Mouse (Mus musculus): ENCODE measurements at regions not wholly inside any gene's neighbourhood (a gene's known extent, or its start where the extent isn't known, plus 50 kb on each side); places are given as distances from the start of the nearest gene placed in this dataset.
A peak's percentile ranks its signal among the peaks of the same experiment; 100 is the strongest.

DNA sequence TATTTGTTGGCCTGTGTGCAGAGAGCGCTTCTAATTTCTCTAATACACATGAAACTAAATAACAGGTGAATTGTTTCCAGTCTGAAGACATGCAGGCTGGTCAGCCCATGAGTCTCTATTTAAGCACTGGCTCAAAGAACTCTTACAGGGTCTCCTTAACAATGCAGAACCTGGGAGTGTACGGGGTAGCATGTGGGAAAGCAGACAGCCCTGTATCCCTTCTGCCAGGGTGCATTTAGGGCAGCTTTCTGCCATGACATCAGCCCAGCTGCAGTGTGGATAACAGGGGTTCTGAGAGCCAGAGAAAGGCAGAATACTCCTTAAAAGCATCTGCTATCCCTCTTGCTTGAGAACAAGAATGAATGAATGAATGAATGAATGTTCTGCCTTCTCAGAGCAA, 164.7 kb downstream of the Grb14 start:
- ATAC-seq (ENCODE audit: low TSS enrichment), result no peak

DNA sequence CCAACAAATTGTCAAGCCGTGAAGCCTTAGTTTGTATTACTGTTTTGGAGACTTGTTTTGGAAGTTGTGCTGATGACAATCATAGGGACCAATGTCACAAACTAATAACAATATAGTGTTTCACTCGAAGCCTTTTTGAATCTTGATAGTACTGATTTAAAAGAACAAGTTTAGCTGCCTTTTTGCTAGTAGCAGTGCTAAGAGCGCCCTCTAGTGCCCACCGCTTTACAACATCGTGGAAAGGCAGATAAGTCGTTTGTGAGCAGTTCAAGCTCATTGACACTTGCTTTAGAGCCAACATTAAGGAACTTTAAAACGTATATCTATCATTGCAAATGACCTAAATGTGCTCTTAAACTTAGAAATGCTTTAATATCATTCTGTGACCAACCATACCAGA, 170.9 kb downstream of the Grb14 start:
- ATAC-seq (ENCODE audit: low TSS enrichment), result peak; percentile 81

DNA sequence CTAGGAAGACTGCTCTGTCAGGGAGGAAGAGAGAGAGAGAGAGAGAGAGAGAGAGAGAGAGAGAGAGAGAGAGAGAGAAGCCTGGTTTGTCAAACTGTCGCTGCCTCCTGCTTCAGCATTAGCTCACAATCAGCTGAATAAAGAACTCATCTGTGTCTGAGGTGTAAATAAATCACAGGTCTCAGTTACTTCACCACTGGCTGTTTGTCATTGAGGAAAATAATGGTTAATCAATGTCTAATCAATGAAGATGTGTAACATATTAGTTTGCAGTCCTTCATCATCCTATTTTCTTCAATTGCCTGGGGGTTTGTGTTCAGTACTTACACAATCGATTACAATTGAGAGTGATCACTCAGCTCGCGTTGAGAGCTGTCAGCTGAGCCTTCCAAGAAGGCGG, 171.9 kb downstream of the Grb14 start:
- no peak for ATAC-seq (ENCODE audit: low TSS enrichment)

DNA sequence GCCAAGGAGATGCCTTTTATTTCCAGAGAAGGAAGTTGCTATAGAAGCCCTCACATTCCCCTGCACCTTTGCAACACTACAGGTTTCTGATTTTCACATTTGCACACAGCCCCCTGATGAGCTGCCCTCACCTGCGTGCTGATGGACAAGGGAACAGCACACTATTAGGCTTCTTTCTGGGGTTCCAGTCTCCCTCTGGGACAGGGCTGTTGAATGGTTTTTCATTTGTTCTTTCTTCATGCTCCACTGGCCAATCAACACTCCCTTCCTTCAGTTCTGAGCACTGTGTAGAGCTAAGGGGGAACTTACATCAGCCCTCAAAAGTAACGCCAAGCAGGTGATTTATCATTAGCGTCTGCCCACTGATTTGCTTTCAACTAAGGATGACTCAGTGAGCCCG, 173.7 kb downstream of the Grb14 start:
- no peak for ATAC-seq (ENCODE audit: low TSS enrichment)

DNA sequence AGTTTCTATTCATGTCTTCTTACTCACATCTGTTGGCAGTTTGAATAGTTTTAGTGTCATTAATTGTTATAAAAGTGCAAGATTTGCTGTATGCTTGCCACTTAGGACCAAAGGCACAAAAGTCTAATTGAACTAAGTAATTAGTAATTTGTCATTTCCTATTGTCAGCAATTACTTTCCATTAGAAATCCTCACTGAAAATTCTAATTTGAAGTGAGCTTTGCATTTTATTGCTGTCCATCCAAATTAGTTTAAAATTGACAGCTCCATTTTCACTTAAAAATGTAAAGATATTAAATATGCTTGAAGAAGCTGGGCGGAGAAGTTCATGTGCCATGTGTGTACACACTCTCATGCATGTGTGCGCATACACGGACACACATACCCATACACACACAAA, 174.1 kb downstream of the Grb14 start:
- no peak for ATAC-seq (ENCODE audit: low TSS enrichment)

DNA sequence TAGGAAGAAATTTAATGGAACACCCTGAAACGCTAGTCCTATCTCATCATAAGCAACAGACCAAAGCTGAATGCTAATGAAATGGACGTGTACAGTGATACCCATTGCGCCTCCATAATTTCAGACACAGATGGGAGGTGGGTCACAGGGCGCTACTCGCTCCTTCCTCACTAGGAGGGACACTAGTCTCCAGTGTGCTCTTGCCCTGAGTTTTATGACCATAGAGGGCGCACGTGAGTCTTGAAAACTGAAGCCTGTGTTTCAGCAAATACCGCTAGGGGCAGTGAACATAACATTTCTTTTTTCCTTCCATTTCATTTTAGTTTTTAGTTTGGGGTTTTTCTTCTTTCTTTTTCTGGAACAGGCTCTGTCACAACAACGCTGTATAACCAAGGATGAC, 200.3 kb downstream of the Grb14 start:
- no peak for ATAC-seq (ENCODE audit: low TSS enrichment)

DNA sequence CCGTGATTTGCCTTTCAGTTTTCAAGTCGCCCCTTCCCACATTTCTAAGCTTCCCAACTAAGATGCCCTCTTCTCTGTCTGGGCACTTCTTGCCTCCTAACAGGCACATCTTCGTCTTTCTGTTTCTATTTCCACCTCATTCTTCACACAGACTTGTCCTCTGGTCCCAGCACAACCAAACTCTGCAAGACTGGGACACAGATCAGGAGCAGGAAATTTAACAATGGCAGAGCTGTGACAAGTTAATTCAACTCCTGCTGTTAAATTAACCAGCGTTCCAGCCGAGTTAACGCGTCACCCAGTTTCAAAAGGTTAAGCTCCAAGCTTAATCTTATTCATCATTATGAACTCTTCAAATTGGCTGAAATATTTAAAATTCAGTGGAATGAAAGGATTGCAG, 200.9 kb downstream of the Grb14 start:
- no peak for ATAC-seq (ENCODE audit: low TSS enrichment)

DNA sequence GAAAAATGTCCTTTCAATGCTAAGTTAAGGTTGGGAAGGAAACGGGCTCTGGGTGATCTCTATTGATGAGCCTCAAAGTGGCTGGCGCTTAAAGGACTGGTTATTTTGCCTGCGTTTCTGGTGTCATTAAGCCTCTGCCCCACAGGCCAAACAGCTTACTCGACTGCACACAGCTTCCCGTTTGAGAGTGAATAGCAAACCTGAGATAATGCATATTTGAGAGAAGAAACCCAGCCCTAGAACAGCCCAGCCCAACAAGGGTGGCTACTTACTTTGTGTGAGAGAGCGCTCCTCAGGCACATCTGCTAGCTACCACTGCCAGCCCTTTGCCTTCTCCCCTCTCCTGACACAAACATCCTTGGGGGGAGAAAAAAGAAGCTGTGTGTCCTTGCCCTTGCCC, 201.7 kb downstream of the Grb14 start:
- ATAC-seq (ENCODE audit: low TSS enrichment), result no peak

DNA sequence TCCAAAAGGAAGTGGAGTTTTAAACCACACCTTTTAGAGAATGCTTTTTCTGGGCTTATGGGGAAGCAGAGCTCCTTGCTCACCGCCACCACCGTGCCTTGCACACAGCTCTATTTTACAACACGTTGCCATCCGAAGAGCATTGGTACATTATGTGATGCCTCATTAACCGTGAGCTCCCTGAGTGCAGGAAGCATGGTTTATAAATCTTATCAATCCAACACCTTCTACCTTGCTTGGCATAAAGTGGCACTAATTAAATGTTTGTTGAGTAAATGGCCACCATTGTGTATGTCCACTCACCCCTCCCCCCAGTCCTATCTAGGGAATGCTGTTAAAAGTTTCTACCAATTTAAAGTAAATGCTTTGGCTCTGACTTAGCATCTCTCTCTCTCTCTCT, 206.6 kb downstream of the Grb14 start:
- ATAC-seq (ENCODE audit: low TSS enrichment), result no peak

All from frontal cortex, adult (tissue).